Mouse (Mus musculus) embryonic facial prominence, embryonic 15.5 days (tissue): ENCODE data around the gene Tmem208. TPM values are rescaled to one million over a fixed set of nuclear protein-coding genes. Genes with fewer than 3 reads are reported as not detected.
"Not testable (repeated sequence)": the region's sequence is repeated elsewhere in the genome, so short reads cannot be mapped to it uniquely, and the experiment has no call there.

ENCODE experiments used
- ATAC-seq: fragments of 200-750 bp; cut with Nextera tagmentation; 2 replicates; pipeline ENCODE4 v1.8.0; 2017; ENCODE audit warnings: low read depth, moderate TSS enrichment; ENCODE audit not compliant: insufficient number of reproducible peaks, low FRiP score, low TSS enrichment
- H3K27ac ChIP-seq: fragments of 300-500 bp; sonication (generic); replicated peaks from 2 replicates; pipeline ENCODE4 v1.5.1; 2015; ENCODE audit warnings: mild to moderate bottlenecking, inconsistent platforms
- H3K27me3 ChIP-seq: fragments of 300-500 bp; sonication (generic); 2 replicates; pipeline ENCODE4 v1.6.1; 2015; ENCODE audit warnings: inconsistent platforms
- H3K36me3 ChIP-seq: fragments of 300-500 bp; sonication (generic); 2 replicates; pipeline ENCODE4 v1.6.1; 2015; ENCODE audit warnings: mild to moderate bottlenecking, inconsistent platforms
- H3K4me1 ChIP-seq: fragments of 300-500 bp; sonication (generic); 2 replicates; pipeline ENCODE4 v1.6.1; 2015; ENCODE audit warnings: inconsistent platforms
- H3K4me2 ChIP-seq: fragments of 300-500 bp; sonication (generic); replicated peaks from 2 replicates; pipeline ENCODE4 v1.6.1; 2015; ENCODE audit warnings: mild to moderate bottlenecking, inconsistent platforms
- H3K4me3 ChIP-seq: fragments of 300-500 bp; sonication (generic); replicated peaks from 2 replicates; pipeline ENCODE4 v1.5.1; 2015; ENCODE audit warnings: mild to moderate bottlenecking, inconsistent platforms
- H3K9ac ChIP-seq: fragments of 300-500 bp; sonication (generic); 2 replicates; pipeline ENCODE4 v1.6.1; 2015; ENCODE audit warnings: inconsistent platforms
- H3K9me3 ChIP-seq: fragments of 300-500 bp; sonication (generic); replicated peaks from 2 replicates; pipeline ENCODE4 v1.6.1; 2016; ENCODE audit warnings: inconsistent platforms
- WGBS: fragments of 180-500 bp; shearing (Covaris S2); methylation state at CpG from one replicate; pipeline ENCODE4 v1.1.7; 2015; 5-methylcytosine and 5-hydroxymethylcytosine counted together
- polyA plus RNA-seq: library from polyadenylated mRNA; unstranded; fragments of >200 nt; fragmentation: Nextera tagmentation; extraction: Ambion mirVana; gene quantifications from 2 replicates; pipeline ENCODE4 v1.2.1, GENCODE M21; 2015

Gene Tmem208
- polyA plus RNA-seq, 1 experiment from 2014 or later: 131 TPM

DNA sequence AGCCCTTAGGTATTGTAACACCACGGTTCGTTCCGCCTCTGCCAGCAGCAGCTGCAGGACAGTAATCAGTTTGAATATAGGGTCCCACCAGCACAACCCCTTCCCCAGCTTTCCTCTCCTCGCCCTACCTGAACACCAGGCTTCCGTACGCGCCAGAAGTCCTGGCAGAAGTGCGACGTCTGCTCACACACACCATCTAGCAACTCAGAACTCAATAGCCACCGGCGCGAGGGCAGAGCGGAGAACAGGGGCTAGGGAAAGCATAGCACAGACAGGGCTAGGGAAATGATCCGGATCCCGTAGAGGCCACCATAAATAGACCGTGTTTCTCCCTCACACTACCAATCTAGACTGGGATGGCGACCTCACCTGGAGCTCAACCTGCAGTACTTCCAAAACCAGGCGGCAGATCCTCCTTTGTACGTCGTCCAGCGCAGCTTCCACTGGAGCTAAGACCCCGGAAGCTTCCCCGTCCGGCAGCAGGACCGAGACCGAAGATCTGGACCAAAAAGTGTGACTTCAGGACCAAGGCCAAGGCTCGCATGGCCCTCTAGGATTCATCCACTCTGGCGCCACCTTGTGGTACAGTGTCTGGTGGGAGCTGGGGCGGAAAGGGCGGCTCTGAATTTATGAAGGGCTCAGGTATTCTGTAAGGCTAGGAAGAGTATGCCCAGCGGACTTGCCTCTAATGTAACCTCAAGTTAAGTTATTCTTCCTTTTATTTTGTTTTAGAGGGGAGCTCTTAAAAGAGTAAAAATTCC lies 35.4 kb upstream of the Tmem208 start:
- peaks cover 25% of the 10 kb centered on the region for H3K4me1 ChIP-seq
- WGBS: 6% methylated on average over 31 of the region's 31 CpGs
- H3K27me3 ChIP-seq: peaks cover 12% of the 10 kb centered on the region
- no peak overlapping the region for H3K27ac ChIP-seq
- H3K36me3 ChIP-seq: no peaks in the 10 kb centered on the region
- ATAC-seq: no peak
- H3K4me3 ChIP-seq: peak overlapping the region; percentile 65
- peak overlapping the region; percentile 90 for H3K4me2 ChIP-seq
- H3K9ac ChIP-seq: no peak overlapping the region
- H3K9me3 ChIP-seq: no peaks in the 10 kb centered on the region

DNA sequence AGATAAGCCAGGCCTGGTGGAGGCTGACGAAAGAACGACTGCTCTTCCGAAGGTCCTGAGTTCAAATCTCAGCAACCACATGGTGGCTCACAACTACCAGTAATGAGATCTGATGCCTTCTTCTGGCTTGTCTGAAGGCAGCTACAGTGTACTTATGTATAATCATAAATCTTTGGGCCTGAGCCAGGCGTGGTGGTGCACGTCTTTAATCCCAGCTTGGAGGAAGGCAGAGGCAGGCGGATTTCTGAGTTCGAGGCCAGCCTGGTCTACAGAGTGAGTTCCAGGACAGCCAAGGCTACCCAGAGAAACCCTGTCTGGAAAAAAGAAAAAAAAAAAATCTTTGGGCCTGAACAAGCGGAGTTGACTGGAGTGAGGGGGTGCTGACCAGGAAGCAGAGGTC lies 34.8 kb upstream of the Tmem208 start:
- H3K9ac ChIP-seq, H3K27ac ChIP-seq, H3K36me3 ChIP-seq, H3K4me2 ChIP-seq, H3K4me3 ChIP-seq, ATAC-seq, H3K9me3 ChIP-seq: not testable (repeated sequence)
- peaks cover 12% of the 10 kb centered on the region for H3K27me3 ChIP-seq
- 79% methylated on average over 8 of the region's 8 CpGs for WGBS
- H3K4me1 ChIP-seq: peaks cover 25% of the 10 kb centered on the region

DNA sequence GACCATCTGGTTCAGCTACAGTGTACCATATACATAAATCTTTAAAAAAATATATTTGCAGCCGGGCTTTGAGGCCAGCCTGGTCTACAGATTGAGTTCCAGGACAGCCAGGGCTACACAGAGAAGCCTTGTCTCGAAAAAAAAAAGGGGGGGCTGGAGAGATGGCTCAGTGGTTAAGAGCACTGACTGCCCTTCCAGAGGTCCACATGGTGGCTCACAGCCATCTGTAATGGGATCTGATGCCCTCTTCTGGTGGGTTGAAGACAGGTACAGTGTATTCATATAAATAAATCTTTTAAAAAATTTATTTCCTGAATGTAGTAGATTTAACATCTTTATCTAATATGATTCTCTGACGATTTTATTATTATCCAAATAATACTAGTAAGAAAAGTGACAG lies 34.4 kb upstream of the Tmem208 start:
- 64% methylated on average over 3 of the region's 3 CpGs for WGBS
- H3K27me3 ChIP-seq: peaks cover 12% of the 10 kb centered on the region
- ATAC-seq, H3K27ac ChIP-seq, H3K9me3 ChIP-seq, H3K36me3 ChIP-seq, H3K9ac ChIP-seq, H3K4me2 ChIP-seq, H3K4me3 ChIP-seq: not testable (repeated sequence)
- H3K4me1 ChIP-seq: peaks cover 28% of the 10 kb centered on the region

DNA sequence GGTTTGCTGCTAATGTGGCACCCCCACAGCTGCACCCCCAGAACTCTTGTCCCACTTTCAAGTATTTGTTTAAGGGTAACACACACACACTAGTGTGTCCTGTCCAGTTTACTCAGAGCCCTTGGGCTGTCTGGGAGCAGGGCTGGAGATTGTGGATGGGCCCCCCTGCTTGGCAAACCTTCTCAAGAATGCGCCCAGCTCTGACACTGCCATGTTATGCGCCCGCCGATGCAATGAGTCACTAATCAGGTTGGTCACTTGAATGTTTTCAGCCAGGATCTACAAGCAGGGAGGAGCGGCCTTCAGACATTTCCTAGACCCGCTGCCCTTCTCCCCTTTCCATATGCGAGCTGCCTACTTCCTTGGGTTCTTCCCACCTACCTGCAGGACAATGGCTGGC lies 33.7 kb upstream of the Tmem208 start:
- Histone ChIP-seq H3K9ac (no peak overlapping the region), H3K4me1 (peaks cover 33% of the 10 kb centered on the region), H3K9me3 (no peaks in the 10 kb centered on the region), H3K27me3 (peaks cover 12% of the 10 kb centered on the region), H3K36me3 (no peaks in the 10 kb centered on the region), H3K4me3 (no peak overlapping the region), H3K27ac (no peak overlapping the region), H3K4me2 (no peak overlapping the region)
- no peak for ATAC-seq
- WGBS: 65% methylated on average over 7 of the region's 7 CpGs

DNA sequence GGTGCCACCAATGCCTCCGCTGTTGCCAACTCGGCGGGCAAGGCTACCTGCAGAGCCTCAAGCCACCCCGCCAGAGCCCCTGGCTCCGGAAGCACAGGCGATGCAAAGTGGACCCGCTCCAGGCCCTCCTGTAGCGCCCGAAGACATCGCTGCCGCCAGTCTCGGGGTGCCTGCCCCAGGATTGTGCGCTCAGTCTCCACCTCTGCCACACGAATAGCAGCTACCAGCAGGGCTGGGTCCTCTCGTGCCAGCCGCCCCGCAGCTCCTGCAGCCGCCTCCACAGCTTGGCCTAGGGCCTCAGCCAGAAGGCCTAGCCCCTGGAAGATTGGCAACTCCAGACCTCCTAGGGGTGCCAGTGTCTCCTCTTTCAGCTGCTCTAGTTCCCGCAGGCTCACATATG lies 32.7 kb upstream of the Tmem208 start:
- no peaks in the 10 kb centered on the region for H3K9me3 ChIP-seq
- H3K9ac ChIP-seq: no peak overlapping the region
- H3K36me3 ChIP-seq: no peaks in the 10 kb centered on the region
- H3K4me1 ChIP-seq: peaks cover 33% of the 10 kb centered on the region
- no peak overlapping the region for H3K4me3 ChIP-seq
- no peak overlapping the region for H3K4me2 ChIP-seq
- H3K27me3 ChIP-seq: peaks cover 12% of the 10 kb centered on the region
- H3K27ac ChIP-seq: no peak overlapping the region
- ATAC-seq: no peak
- WGBS: 64% methylated on average over 19 of the region's 19 CpGs

DNA sequence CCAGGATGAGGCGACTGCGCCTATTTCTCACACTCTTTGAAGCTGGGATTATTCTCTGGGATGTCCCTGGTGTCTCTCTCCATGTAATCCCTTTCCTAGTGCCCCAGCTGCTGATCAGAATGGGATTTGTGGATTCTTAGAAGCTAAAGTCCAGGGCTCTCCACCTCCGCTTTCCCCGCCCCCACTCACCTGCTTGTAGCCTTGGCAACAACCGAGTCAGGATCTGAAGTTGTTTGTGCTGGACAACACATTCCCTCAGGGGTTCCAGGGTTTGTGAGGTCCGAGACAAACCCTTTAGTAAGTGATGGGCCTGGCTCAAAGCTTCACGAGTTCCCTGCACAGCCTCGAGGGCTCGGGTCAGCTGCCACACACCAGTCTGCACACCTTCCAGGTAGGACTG lies 31.4 kb upstream of the Tmem208 start:
- Histone ChIP-seq H3K27ac (no peak overlapping the region), H3K4me1 (peaks cover 29% of the 10 kb centered on the region), H3K9ac (no peak overlapping the region), H3K4me3 (no peak overlapping the region), H3K9me3 (no peaks in the 10 kb centered on the region), H3K4me2 (no peak overlapping the region), H3K36me3 (peaks cover 4% of the 10 kb centered on the region), H3K27me3 (peaks cover 11% of the 10 kb centered on the region)
- 57% methylated on average over 9 of the region's 9 CpGs for WGBS
- ATAC-seq: no peak

DNA sequence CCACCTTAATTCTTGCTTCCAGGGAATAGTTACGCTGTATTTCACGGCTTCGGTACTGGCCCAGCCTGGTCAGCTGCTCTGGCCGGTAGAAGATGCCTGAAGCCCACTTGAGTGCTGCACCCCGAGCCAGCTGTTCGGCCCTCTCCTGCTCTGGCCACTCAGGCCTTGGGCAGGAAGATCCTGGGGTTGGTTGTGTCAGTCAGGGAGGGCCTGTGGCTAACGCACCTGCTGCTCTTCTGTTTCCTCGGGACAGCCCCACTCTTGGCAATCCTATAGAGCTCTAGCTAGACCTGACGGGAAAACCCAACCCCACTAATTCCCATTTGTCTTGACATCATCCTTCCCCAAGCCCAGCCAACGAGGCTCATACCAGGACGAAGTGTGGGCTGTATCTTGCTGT lies 30.9 kb upstream of the Tmem208 start:
- no peak overlapping the region for H3K27ac ChIP-seq
- no peak for ATAC-seq
- no peak overlapping the region for H3K4me2 ChIP-seq
- peaks cover 6% of the 10 kb centered on the region for H3K27me3 ChIP-seq
- no peak overlapping the region for H3K4me3 ChIP-seq
- H3K9ac ChIP-seq: no peak overlapping the region
- H3K4me1 ChIP-seq: peaks cover 25% of the 10 kb centered on the region
- WGBS: 63% methylated on average over 11 of the region's 11 CpGs
- H3K36me3 ChIP-seq: peaks cover 9% of the 10 kb centered on the region
- H3K9me3 ChIP-seq: no peaks in the 10 kb centered on the region

DNA sequence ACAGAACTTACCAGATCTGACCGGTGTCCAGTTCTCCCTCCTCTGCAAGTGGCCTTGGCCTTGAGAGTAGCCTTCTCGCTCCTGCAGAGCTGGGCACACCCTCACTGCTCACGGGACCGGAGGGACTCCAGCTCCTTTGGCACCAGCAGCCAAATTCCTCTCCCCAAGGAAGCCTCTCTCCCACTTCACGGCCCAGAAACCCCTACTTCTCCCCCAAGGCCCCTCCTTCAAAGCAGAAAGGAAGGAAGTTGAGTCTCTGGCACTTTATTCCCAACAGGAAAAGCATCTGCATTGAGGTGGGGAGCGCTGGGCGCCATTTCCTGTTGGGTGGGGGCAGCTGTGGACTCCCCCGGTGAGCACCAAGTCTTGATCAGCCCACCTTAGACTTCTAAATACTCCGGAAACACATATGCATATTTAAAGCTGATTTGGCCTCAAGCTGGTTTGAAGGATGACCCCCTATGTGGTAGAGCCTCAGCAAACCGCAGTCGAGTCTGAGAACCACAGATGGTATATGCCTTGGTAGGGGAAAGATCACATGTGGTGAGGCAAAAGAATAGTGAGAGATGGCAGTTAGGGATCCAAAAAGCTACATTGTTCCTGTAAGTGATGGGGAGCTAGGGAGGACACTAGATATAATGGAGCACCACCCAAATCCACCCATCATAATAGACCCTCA lies 30.1 kb upstream of the Tmem208 start, which contains the start of gene Exoc3l:
Exoc3l (minus strand) TSS at position 207 of the 679 bp plus-strand sequence.
- no peaks in the 10 kb centered on the region for H3K9me3 ChIP-seq
- no peak for ATAC-seq
- H3K9ac ChIP-seq: peak within 1 kb of the TSS; percentile 91; the same call in 1 of the 2 replicates
- peak within 1 kb of the TSS; percentile 85 for H3K4me2 ChIP-seq
- H3K4me3 ChIP-seq: peak within 1 kb of the TSS; percentile 99
- WGBS: 60% methylated on average over 11 of the region's 11 CpGs
- H3K27me3 ChIP-seq: no peaks in the 10 kb centered on the region
- peak within 1 kb of the TSS; percentile 79 for H3K27ac ChIP-seq
- peaks cover 18% of the 10 kb centered on the region for H3K4me1 ChIP-seq
- peaks cover 16% of the 10 kb centered on the region for H3K36me3 ChIP-seq

DNA sequence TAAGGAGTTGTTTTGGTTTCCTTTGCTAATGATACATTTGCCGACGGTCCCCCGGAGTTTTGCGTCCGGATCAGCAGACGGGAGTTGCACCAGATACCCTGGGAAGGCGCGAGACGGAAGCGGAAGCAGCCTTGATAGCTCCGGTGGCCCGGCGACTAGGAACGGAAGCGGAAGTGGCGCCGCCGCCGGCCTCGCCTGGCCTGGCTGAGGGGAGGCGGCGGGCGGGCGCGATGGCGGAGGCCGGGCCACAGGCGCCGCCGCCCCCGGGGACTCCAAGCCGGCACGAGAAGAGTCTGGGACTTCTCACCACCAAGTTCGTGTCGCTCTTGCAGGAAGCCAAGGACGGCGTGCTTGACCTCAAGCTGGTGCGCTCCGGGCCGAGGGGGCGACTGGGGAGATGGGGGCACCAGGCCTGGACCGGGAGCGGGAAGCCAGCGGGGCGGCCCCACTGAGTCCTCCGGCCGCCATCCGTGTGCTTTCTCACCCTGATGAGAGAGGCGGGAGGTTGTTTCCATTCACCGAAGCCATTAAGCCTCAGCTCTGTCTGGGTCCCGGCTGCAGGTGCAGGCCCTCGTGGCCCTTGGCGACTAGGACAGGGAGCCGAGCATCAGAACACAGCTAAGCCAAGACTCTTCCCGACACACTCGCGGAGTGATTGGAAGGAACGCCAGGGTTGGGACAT lies 28.5 kb upstream of the Tmem208 start, which contains the start of gene E2f4:
E2f4 (plus strand) TSS at position 153 of the 682 bp plus-strand sequence.
- Histone ChIP-seq H3K4me3 (peak within 1 kb of the TSS; percentile 99), H3K9me3 (no peaks in the 10 kb centered on the region), H3K4me2 (peak within 1 kb of the TSS; percentile 85), H3K36me3 (peaks cover 31% of the 10 kb centered on the region), H3K9ac (peak within 1 kb of the TSS; percentile 91), H3K4me1 (peaks cover 18% of the 10 kb centered on the region), H3K27me3 (no peaks in the 10 kb centered on the region), H3K27ac (peak within 1 kb of the TSS; percentile 79)
- WGBS: under 1% methylated on average over 58 of the region's 58 CpGs
- ATAC-seq: peak; percentile 84

DNA sequence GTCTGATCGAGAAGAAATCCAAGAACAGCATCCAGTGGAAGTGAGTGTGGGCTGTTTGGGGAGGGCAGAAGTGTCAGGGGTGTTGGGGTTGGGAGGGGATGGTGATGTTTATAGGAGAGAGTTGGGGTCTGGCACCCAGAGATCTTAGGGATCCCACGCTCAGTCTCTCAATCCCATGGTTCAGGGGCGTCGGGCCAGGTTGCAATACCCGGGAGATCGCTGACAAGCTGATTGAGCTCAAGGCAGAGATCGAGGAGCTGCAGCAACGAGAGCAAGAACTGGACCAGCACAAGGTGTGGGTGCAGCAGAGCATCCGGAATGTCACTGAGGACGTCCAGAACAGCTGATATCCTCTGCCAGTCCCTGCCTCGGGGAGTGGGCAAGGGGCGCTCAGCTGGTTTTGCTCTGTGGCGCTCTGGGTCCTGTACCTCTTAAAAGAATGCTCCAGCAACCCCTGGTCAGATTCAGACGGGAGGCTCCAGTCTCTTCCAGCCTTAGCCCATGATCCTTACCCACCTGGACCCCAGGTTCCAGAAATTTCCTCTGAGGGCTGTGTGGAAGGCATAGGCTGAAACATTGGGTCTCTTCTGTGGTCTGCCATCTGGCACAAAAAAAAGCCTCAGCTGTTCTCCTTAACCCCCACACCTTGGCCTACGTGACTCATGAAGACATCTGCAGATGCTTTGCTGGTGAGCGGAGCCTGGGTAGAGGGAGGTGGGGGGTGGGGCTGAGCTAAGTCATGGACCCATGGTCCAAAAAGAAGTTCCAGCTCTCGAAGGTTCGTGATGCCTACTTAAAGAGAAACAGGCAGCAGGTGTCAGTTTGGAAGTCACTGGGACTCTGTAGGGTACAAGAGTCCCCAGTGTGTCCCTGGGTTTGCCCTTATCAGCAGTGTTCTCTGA lies 27.6 kb upstream of the Tmem208 start:
- no peaks in the 10 kb centered on the region for H3K9me3 ChIP-seq

More for the DNA sequence above, 27.6 kb upstream of the Tmem208 start:
- ATAC-seq: no peak
- peaks cover 40% of the 10 kb centered on the region for H3K36me3 ChIP-seq
- WGBS: 50% methylated on average over 18 of the region's 18 CpGs
- no peak overlapping the region for H3K27ac ChIP-seq
- H3K4me1 ChIP-seq: peaks cover 18% of the 10 kb centered on the region
- no peaks in the 10 kb centered on the region for H3K27me3 ChIP-seq
- peak overlapping the region; percentile 99 for H3K4me3 ChIP-seq
- H3K4me2 ChIP-seq: peak overlapping the region; percentile 85
- H3K9ac ChIP-seq: peak overlapping the region; percentile 91
